Mouse (Mus musculus): ENCODE data around the gene Smap2.

GRCm38 (mm10) chr4:121009151-121009550 is 7.9 kb downstream of the Smap2 start:
- TF ChIP-seq CTCF (IDR thresholded peaks at IDR 0.05; ENCODE audit: insufficient read depth, low read length): no peak
- no peak for TF ChIP-seq POLR2A (IDR thresholded peaks at IDR 0.05; ENCODE audit: borderline replicate concordance, extremely low read depth, low read depth, low read length)
